Mouse (Mus musculus): ENCODE measurements around the gene Lhcgr.

Gene Lhcgr

DNA sequence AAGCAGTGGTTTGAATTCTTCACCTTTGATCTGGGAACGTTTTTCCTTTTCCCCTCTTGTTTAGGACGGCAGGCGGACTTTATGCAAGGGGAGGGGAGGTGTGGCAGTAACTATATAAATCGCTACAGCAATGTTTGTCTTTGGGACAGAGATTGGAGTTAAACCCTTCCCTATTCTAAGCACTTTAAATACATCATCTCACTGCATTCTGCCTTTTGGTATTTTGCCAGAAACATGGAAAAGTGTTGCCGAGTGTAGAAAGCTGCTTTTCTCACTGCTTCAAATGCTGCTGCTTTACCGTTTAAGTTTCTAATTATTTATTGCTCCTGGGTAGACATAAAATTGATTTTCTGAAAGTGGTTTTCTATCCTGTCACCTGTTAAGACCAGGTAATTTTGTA lies 89.4 kb downstream of the Lhcgr start:
- no peak for DNase-seq

DNA sequence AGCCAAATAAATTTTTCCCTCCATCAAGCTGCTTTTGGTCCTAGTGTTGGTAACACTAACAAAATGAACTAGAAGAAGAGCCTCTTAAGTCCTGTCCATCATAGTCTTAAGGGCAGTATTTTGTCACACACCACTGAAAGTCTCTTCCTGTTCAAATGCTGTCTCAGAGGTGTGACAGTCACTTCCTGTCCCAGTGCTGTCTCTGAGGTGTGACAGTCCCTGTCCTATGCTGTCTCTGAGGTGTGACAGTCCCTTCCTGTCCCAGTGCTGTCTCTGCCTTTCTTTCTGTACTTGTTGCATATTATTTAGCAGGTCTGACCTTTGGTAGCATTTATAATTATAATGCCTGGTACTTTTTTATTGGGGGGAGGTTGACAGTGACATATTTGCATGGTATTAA lies 90.9 kb downstream of the Lhcgr start:
- DNase-seq = no peak

- no peak for DNase-seq
These were observed 95.0 kb downstream of the Lhcgr start for GRCm38 (mm10) chr17:88696656-88697333.

GRCm38 (mm10) chr17:88688226-88688625 lies 103.6 kb downstream of the Lhcgr start:
- DNase-seq = no peak

DNA sequence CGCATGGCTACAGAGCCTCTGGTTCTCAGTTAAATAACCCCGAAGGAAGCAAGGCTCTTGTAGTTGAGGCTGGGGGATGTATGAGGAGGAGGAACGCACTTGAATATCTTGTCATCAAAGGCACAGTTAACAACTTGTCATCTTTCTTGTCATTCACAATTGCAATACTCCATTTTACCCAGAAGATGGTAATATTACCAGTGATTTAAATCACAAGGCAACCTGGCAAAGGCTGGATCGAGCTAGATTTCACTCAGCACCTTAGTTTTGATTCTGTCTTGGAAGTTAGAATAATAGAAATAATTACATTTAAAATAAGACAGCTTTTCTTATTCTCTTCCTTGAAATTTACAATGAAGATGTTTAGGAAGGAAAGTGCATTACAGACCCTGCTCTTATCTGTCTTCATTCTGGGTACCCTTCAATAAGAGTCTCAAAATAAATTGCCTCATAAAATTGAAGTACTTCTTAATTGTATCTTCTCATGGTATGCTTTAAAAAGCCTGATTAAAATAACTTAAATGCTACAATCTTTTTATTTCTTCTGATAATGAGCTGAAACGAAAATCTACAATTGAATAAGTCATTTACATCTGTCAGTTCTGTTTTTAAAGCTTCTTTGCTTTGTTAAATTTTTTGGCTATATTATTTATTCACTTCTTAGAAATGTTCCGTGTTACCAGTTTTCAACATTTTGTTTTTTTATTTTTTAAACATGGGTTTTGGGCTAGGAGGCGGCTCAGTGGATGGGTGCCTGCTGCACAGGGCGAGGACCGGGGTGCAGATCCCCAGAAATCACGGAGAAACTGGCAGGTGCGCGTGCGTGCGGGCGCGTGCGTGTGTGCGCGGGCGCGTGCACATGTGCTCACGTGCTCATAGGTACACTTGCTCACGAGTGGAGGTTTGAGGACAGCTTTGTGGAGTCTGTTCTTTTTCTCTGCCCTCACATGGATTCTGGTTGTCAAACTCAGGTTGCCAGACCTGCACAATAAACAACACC lies 116.2 kb downstream of the Lhcgr start:
- no peak for DNase-seq

GRCm38 (mm10) chr17:88670800-88671199 lies 121.0 kb downstream of the Lhcgr start:
- no peak for DNase-seq

DNA sequence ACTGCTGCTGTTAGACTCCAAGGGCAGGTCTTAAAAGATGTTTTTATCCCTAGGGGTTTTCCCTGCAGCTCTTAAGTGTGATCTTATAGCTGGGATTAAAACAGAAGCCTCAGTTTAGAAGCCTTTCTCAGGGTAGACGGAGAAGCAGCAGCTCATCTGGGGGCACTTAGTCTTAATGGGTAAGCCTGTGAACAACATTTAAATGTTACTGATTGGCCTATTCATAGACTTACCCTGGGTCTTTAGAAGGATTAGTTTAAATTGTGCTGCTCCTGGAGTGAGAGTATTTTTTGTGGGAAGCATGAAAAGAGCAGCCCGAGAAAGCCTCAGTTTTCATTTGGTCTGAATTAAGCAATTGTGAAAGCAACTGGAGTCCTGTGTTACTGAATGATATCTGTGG lies 121.9 kb downstream of the Lhcgr start:
- no peak for DNase-seq

GRCm38 (mm10) chr17:88668452-88668851 lies 123.3 kb downstream of the Lhcgr start, which contains the start of gene Gtf2a1l:
Gene Gtf2a1l, plus strand, starts transcription at chr17:88668660.
- no peak for DNase-seq
